Mouse (Mus musculus): ENCODE results near the gene Sipa1l3.

DNA sequence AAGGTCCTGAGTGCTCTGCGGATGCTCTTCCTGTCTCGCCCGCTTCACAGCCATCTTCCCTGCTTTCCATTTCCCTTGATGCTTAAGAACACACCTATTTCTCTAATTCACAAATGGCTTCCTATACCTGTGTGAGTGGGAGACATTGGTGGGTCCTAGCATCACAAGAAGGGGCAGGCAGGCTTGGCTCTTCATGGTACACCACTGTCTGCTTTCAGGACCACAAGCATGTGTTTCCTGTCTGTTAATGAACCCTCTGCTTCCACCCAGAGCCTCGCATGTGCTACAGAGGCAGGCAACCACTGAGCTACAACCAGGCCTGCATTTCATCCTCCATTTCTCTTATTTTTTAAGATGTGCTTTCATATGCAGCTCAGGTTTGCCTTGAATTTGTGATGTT is 116.4 kb downstream of the Sipa1l3 start:
- no peak for TF ChIP-seq CTCF (IDR thresholded peaks at IDR 0.05; ENCODE audit: extremely low read depth, insufficient read depth, low read length)
- no peak for TF ChIP-seq POLR2A (IDR thresholded peaks at IDR 0.05; ENCODE audit: extremely low read depth, insufficient read depth, low read length)

Data from cortical plate, adult 2 months (tissue).